Mouse (Mus musculus) testis, adult 2 months (tissue): ENCODE measurements at regions not wholly inside any gene's neighbourhood (a gene's known extent, or its start where the extent isn't known, plus 50 kb on each side); places are given as distances from the start of the nearest gene placed in this dataset.

Experiments used
- H3K27ac ChIP-seq: fragments of 200-500 bp; 2 replicates; pipeline ENCODE4 v1.5.1; 2012; ENCODE audit warnings: low read depth, low read length; ENCODE audit not compliant: control insufficient read depth, insufficient read depth
- H3K27me3 ChIP-seq: fragments of 200-500 bp; 2 replicates; pipeline ENCODE4 v1.6.1; 2012; ENCODE audit warnings: mild to moderate bottlenecking, low read length, moderate library complexity; ENCODE audit not compliant: control insufficient read depth, insufficient read depth
- H3K36me3 ChIP-seq: fragments of 200-500 bp; 2 replicates; pipeline ENCODE4 v1.6.1; 2012; ENCODE audit warnings: mild to moderate bottlenecking, low read length; ENCODE audit not compliant: control insufficient read depth, insufficient read depth
- H3K4me1 ChIP-seq: fragments of 200-500 bp; 2 replicates; pipeline ENCODE4 v1.6.1; 2012; ENCODE audit warnings: low read length; ENCODE audit not compliant: control insufficient read depth, insufficient read depth
- H3K4me3 ChIP-seq: fragments of 200-500 bp; 2 replicates; pipeline ENCODE4 v1.5.1; 2012; ENCODE audit warnings: low read depth, mild to moderate bottlenecking, low read length, moderate library complexity, mixed read lengths; ENCODE audit not compliant: control insufficient read depth
- CTCF ChIP-seq: fragments of 200-500 bp; IDR thresholded peaks from 2 replicates; pipeline ENCODE4 v1.5.1; 2012; ENCODE audit warnings: low read depth, mild to moderate bottlenecking, inconsistent platforms, low read length, moderate library complexity; ENCODE audit not compliant: control insufficient read depth, insufficient read depth, insufficient replicate concordance
- POLR2A ChIP-seq: fragments of 200-500 bp; IDR thresholded peaks from 2 replicates; pipeline ENCODE4 v1.6.1; 2012; ENCODE audit warnings: low read depth, mild to moderate bottlenecking, inconsistent platforms, low read length, moderate library complexity; ENCODE audit not compliant: control insufficient read depth

- no peaks in the 10 kb centered on the region for H3K4me1 ChIP-seq
- no peak overlapping the region for H3K27ac ChIP-seq
- no peak for TF ChIP-seq POLR2A
- no peak for TF ChIP-seq CTCF
- H3K36me3 ChIP-seq = no peaks in the 10 kb centered on the region
- H3K27me3 ChIP-seq = no peaks in the 10 kb centered on the region
- H3K4me3 ChIP-seq = no peak overlapping the region
Measured at GRCm38 (mm10) chr14:58999106-58999778, 143.5 kb downstream of the 1700129C05Rik start.

GRCm38 (mm10) chr14:58994994-58995393 is 147.7 kb downstream of the 1700129C05Rik start:
- H3K4me1 ChIP-seq = no peaks in the 10 kb centered on the region
- H3K27me3 ChIP-seq = no peaks in the 10 kb centered on the region
- no peak for TF ChIP-seq CTCF
- no peak for TF ChIP-seq POLR2A
- H3K36me3 ChIP-seq = no peaks in the 10 kb centered on the region
- H3K4me3 ChIP-seq = no peak overlapping the region
- H3K27ac ChIP-seq = no peak overlapping the region

- H3K27me3 ChIP-seq = no peaks in the 10 kb centered on the region
- TF ChIP-seq POLR2A (no peak), CTCF (no peak)
- H3K4me1 ChIP-seq = no peaks in the 10 kb centered on the region
- no peaks in the 10 kb centered on the region for H3K36me3 ChIP-seq
- H3K27ac ChIP-seq = no peak overlapping the region
- H3K4me3 ChIP-seq = no peak overlapping the region
Measured at GRCm38 (mm10) chr14:58989644-58990217, 153.0 kb downstream of the 1700129C05Rik start.

- H3K27me3 ChIP-seq = no peaks in the 10 kb centered on the region
- H3K4me3 ChIP-seq = no peak overlapping the region
- H3K4me1 ChIP-seq = no peaks in the 10 kb centered on the region
- TF ChIP-seq POLR2A = no peak
- no peak for TF ChIP-seq CTCF
- no peaks in the 10 kb centered on the region for H3K36me3 ChIP-seq
- H3K27ac ChIP-seq = no peak overlapping the region
Measured at GRCm38 (mm10) chr14:58987688-58988087, 155.0 kb downstream of the 1700129C05Rik start.

- Histone ChIP-seq H3K27me3 (no peaks in the 10 kb centered on the region), H3K27ac (no peak overlapping the region), H3K36me3 (no peaks in the 10 kb centered on the region), H3K4me1 (no peaks in the 10 kb centered on the region), H3K4me3 (no peak overlapping the region)
- TF ChIP-seq CTCF (no peak), POLR2A (no peak)
Measured at GRCm38 (mm10) chr14:58985838-58986237, 156.9 kb downstream of the 1700129C05Rik start.

GRCm38 (mm10) chr14:58976791-58977190 is 165.9 kb downstream of the 1700129C05Rik start:
- Histone ChIP-seq H3K4me1 (no peaks in the 10 kb centered on the region), H3K36me3 (no peaks in the 10 kb centered on the region), H3K27ac (no peak overlapping the region), H3K27me3 (no peaks in the 10 kb centered on the region), H3K4me3 (no peak overlapping the region)
- TF ChIP-seq POLR2A (no peak), CTCF (no peak)

GRCm38 (mm10) chr14:58969248-58969647 is 173.4 kb downstream of the 1700129C05Rik start:
- H3K36me3 ChIP-seq = no peaks in the 10 kb centered on the region
- H3K27me3 ChIP-seq = no peaks in the 10 kb centered on the region
- H3K27ac ChIP-seq = no peak overlapping the region
- TF ChIP-seq POLR2A (no peak), CTCF (no peak)
- no peak overlapping the region for H3K4me3 ChIP-seq
- no peaks in the 10 kb centered on the region for H3K4me1 ChIP-seq

GRCm38 (mm10) chr14:58967975-58968374 is 174.7 kb downstream of the 1700129C05Rik start:
- no peaks in the 10 kb centered on the region for H3K4me1 ChIP-seq
- H3K27me3 ChIP-seq = no peaks in the 10 kb centered on the region
- no peak overlapping the region for H3K27ac ChIP-seq
- H3K4me3 ChIP-seq = no peak overlapping the region
- no peaks in the 10 kb centered on the region for H3K36me3 ChIP-seq
- TF ChIP-seq CTCF = no peak
- no peak for TF ChIP-seq POLR2A
